Mouse (Mus musculus): Measurements from ENCODE around the gene Atp12a. TPM values are rescaled to one million over a fixed set of nuclear protein-coding genes. Genes with fewer than 3 reads are reported as not detected.

The Atp12a gene
- polyA plus RNA-seq, 1 experiment, result not detected

- Histone ChIP-seq H3K4me2 (ENCODE audit: low read depth) (no peak overlapping the region), H3K4me3 (no peak overlapping the region), H3K79me2 (ENCODE audit: control insufficient read depth, insufficient read depth) (no peaks in the 10 kb centered on the region), H3K36me3 (ENCODE audit: control insufficient read depth, insufficient read depth) (no peaks in the 10 kb centered on the region), H3ac (ENCODE audit: control insufficient read depth, insufficient read length) (no peak overlapping the region), H3K27me3 (ENCODE audit: control insufficient read depth, insufficient read depth, insufficient read length) (peaks cover 29% of the 10 kb centered on the region)
- TF ChIP-seq TCF12 (IDR thresholded peaks at IDR 0.05; ENCODE audit: insufficient read depth, poor library complexity, severe bottlenecking) (no peak), MYOG (IDR thresholded peaks at IDR 0.05; ENCODE audit: control insufficient read depth in 1 of 3, insufficient read depth in 1 of 3, insufficient read length in 2 of 3, low read depth in 2 of 3) (no peak), MAX (IDR thresholded peaks at IDR 0.05; ENCODE audit: low read depth) (no peak)
Measured at GRCm38 (mm10) chr14:56366712-56367111, 1.8 kb downstream of the Atp12a start.

- Histone ChIP-seq H3K4me2 (ENCODE audit: low read depth) (no peak overlapping the region), H3K4me3 (no peak overlapping the region), H3ac (ENCODE audit: control insufficient read depth, insufficient read length) (no peak overlapping the region), H3K27me3 (ENCODE audit: control insufficient read depth, insufficient read depth, insufficient read length) (peaks cover 31% of the 10 kb centered on the region), H3K79me2 (ENCODE audit: control insufficient read depth, insufficient read depth) (no peaks in the 10 kb centered on the region), H3K36me3 (ENCODE audit: control insufficient read depth, insufficient read depth) (no peaks in the 10 kb centered on the region)
- TF ChIP-seq POLR2AphosphoS2 (IDR thresholded peaks at IDR 0.05; ENCODE audit: insufficient read length, low read depth), result no peak
- no peak for TF ChIP-seq POLR2A (IDR thresholded peaks at IDR 0.05; ENCODE audit: insufficient read length, low read depth)
- TF ChIP-seq MYOG (IDR thresholded peaks at IDR 0.05; ENCODE audit: control insufficient read depth in 1 of 3, insufficient read depth in 1 of 3, insufficient read length in 2 of 3, low read depth in 2 of 3), result no peak
- TF ChIP-seq REST (IDR thresholded peaks at IDR 0.05; ENCODE audit: insufficient read depth, insufficient read length), result no peak
- no peak for TF ChIP-seq MYOD1 (IDR thresholded peaks at IDR 0.05; ENCODE audit: control insufficient read depth in 1 of 3, insufficient read length in 2 of 3, low read depth in 2 of 3)
- TF ChIP-seq USF1 (IDR thresholded peaks at IDR 0.05; ENCODE audit: low read depth), result no peak
- no peak for TF ChIP-seq TCF12 (IDR thresholded peaks at IDR 0.05; ENCODE audit: insufficient read depth, poor library complexity, severe bottlenecking)
- TF ChIP-seq SRF (IDR thresholded peaks at IDR 0.05; ENCODE audit: control insufficient read depth, insufficient read length, low read depth), result no peak
- TF ChIP-seq E2F4 (IDR thresholded peaks at IDR 0.05; ENCODE audit: insufficient read depth), result no peak
- TF ChIP-seq MAX (IDR thresholded peaks at IDR 0.05; ENCODE audit: low read depth), result no peak
- TF ChIP-seq CEBPB (IDR thresholded peaks at IDR 0.05; ENCODE audit: insufficient read depth, poor library complexity, severe bottlenecking), result no peak
- TF ChIP-seq TCF3 (IDR thresholded peaks at IDR 0.05; ENCODE audit: insufficient read length, low read depth), result no peak
Measured at GRCm38 (mm10) chr14:56368834-56369233, 4.0 kb downstream of the Atp12a start.

DNA sequence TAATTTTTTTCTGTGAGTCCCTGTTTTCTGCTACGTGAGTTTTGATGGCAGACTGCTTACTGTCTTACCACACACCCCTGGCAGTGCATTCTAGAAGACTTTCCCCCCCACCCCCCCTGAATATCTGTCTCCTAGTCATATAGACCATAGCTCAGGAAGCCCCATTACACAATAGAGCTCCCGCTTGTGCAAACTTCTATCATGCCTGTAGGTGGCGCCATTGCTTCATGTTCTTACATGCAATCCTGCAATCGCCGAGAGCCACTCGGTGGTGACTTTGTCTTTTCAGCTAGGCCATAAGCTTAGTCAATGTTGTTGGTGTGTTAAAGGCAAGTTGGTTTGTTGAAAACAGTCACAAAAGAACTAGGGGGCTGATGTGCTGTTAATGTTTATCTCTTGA lies 10.9 kb downstream of the Atp12a start:
- H3K4me2 ChIP-seq (ENCODE audit: low read depth), result no peak overlapping the region
- peaks cover 14% of the 10 kb centered on the region for H3K27me3 ChIP-seq (ENCODE audit: control insufficient read depth, insufficient read depth, insufficient read length)
- H3K36me3 ChIP-seq (ENCODE audit: control insufficient read depth, insufficient read depth), result no peaks in the 10 kb centered on the region
- TF ChIP-seq TCF12 (IDR thresholded peaks at IDR 0.05; ENCODE audit: insufficient read depth, poor library complexity, severe bottlenecking), result no peak
- no peaks in the 10 kb centered on the region for H3K79me2 ChIP-seq (ENCODE audit: control insufficient read depth, insufficient read depth)
- H3K4me3 ChIP-seq, result no peak overlapping the region
- H3ac ChIP-seq (ENCODE audit: control insufficient read depth, insufficient read length), result no peak overlapping the region

DNA sequence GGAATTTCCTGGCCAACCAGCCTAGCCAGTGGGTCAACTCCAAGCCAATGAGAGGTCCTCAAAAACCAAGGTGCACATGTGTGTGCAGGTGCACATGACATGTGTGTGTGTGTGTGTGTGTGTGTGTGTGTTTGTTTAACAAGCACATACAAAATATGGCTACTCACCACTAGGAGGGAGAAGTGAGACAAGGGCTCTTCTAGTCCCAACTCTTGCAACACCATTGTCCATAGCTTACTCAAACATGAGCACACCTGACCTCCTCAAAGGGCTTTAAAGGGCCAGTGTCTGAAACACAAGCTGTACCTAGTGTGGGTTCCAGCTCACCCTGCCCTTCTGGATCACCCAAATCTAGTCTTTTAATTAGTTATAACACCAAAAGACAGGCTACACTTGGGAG lies 12.9 kb downstream of the Atp12a start:
- H3ac ChIP-seq (ENCODE audit: control insufficient read depth, insufficient read length), result no peak overlapping the region
- H3K36me3 ChIP-seq (ENCODE audit: control insufficient read depth, insufficient read depth), result no peaks in the 10 kb centered on the region
- no peaks in the 10 kb centered on the region for H3K79me2 ChIP-seq (ENCODE audit: control insufficient read depth, insufficient read depth)
- H3K4me3 ChIP-seq, result no peak overlapping the region
- peaks cover 4% of the 10 kb centered on the region for H3K27me3 ChIP-seq (ENCODE audit: control insufficient read depth, insufficient read depth, insufficient read length)
- no peak overlapping the region for H3K4me2 ChIP-seq (ENCODE audit: low read depth)
- TF ChIP-seq MAX (IDR thresholded peaks at IDR 0.05; ENCODE audit: low read depth) (no peak), CEBPB (IDR thresholded peaks at IDR 0.05; ENCODE audit: insufficient read depth, poor library complexity, severe bottlenecking) (no peak), SRF (IDR thresholded peaks at IDR 0.05; ENCODE audit: control insufficient read depth, insufficient read length, low read depth) (no peak), REST (IDR thresholded peaks at IDR 0.05; ENCODE audit: insufficient read depth, insufficient read length) (no peak), USF1 (IDR thresholded peaks at IDR 0.05; ENCODE audit: low read depth) (no peak), MYOD1 (IDR thresholded peaks at IDR 0.05; ENCODE audit: control insufficient read depth in 1 of 3, insufficient read length in 2 of 3, low read depth in 2 of 3) (no peak), POLR2A (IDR thresholded peaks at IDR 0.05; ENCODE audit: insufficient read length, low read depth) (no peak), MYOG (IDR thresholded peaks at IDR 0.05; ENCODE audit: control insufficient read depth in 1 of 3, insufficient read depth in 1 of 3, insufficient read length in 2 of 3, low read depth in 2 of 3) (no peak), TCF3 (IDR thresholded peaks at IDR 0.05; ENCODE audit: insufficient read length, low read depth) (no peak), POLR2AphosphoS2 (IDR thresholded peaks at IDR 0.05; ENCODE audit: insufficient read length, low read depth) (no peak), TCF12 (IDR thresholded peaks at IDR 0.05; ENCODE audit: insufficient read depth, poor library complexity, severe bottlenecking) (no peak), E2F4 (IDR thresholded peaks at IDR 0.05; ENCODE audit: insufficient read depth) (no peak)

- H3K4me2 ChIP-seq (ENCODE audit: low read depth), result no peak overlapping the region
- H3K27me3 ChIP-seq (ENCODE audit: control insufficient read depth, insufficient read depth, insufficient read length), result peaks cover 4% of the 10 kb centered on the region
- TF ChIP-seq CEBPB (IDR thresholded peaks at IDR 0.05; ENCODE audit: insufficient read depth, poor library complexity, severe bottlenecking) (no peak), POLR2A (IDR thresholded peaks at IDR 0.05; ENCODE audit: insufficient read length, low read depth) (no peak), MYOG (IDR thresholded peaks at IDR 0.05; ENCODE audit: control insufficient read depth in 1 of 3, insufficient read depth in 1 of 3, insufficient read length in 2 of 3, low read depth in 2 of 3) (no peak), TCF3 (IDR thresholded peaks at IDR 0.05; ENCODE audit: insufficient read length, low read depth) (no peak), TCF12 (IDR thresholded peaks at IDR 0.05; ENCODE audit: insufficient read depth, poor library complexity, severe bottlenecking) (no peak), MYOD1 (IDR thresholded peaks at IDR 0.05; ENCODE audit: control insufficient read depth in 1 of 3, insufficient read length in 2 of 3, low read depth in 2 of 3) (no peak), E2F4 (IDR thresholded peaks at IDR 0.05; ENCODE audit: insufficient read depth) (no peak), MAX (IDR thresholded peaks at IDR 0.05; ENCODE audit: low read depth) (no peak), SRF (IDR thresholded peaks at IDR 0.05; ENCODE audit: control insufficient read depth, insufficient read length, low read depth) (no peak), REST (IDR thresholded peaks at IDR 0.05; ENCODE audit: insufficient read depth, insufficient read length) (no peak), POLR2AphosphoS2 (IDR thresholded peaks at IDR 0.05; ENCODE audit: insufficient read length, low read depth) (no peak), USF1 (IDR thresholded peaks at IDR 0.05; ENCODE audit: low read depth) (no peak)
- no peaks in the 10 kb centered on the region for H3K36me3 ChIP-seq (ENCODE audit: control insufficient read depth, insufficient read depth)
- no peaks in the 10 kb centered on the region for H3K79me2 ChIP-seq (ENCODE audit: control insufficient read depth, insufficient read depth)
- H3K4me3 ChIP-seq, result no peak overlapping the region
- H3ac ChIP-seq (ENCODE audit: control insufficient read depth, insufficient read length), result no peak overlapping the region
Measured at GRCm38 (mm10) chr14:56379336-56379735, 14.5 kb downstream of the Atp12a start.

Data from myocyte (in vitro differentiated cells).